Comparison of ENCODE assay signal across 9 mouse cellular contexts in the genomic region with DNA sequence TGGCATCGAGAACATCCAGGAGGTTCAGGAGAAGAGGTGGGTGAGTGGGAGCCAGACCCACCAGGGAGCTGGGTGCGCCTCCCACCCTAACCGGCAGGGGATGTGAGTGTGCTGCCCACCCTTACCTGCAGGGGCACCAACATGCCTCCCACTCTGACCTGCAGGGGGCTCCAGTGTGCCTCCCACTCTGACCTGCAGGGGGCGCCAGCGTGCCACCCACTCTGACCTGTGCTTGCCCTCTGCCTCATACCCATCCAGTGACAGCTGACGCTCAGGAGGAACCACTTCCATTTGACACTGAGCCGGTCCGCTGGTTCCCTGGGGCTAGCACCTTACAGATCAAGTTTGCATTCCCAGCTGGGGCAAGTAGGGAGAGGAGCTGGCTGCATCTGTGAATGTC.
DNase-seq lines count a peak whose midpoint lies in the region; ATAC-seq and TF ChIP-seq lines count a peak whose summit lies in the region.
"Had no signal": no experiment of that assay in that cellular context is flagged by ENCODE, and none has a peak within 500 bp of the region (broad histone marks: within the 10 kb centered on the region; RNA-seq: fewer than 3 reads in every experiment).

No protein-coding gene starts in this region.

- no peak overlapping the region for H3K9ac ChIP-seq in forebrain, postnatal 0 days
- H3K9ac ChIP-seq in forebrain, embryonic 16.5 days (replicated peaks; ENCODE audit: low read depth, low read length): no peak overlapping the region
- no peak overlapping the region for H3K9ac ChIP-seq in kidney, postnatal 0 days (ENCODE audit: low read depth, low read length)
- H3K9ac ChIP-seq: limb, embryonic 12.5 days had no signal

- no peaks in the 10 kb centered on the region for H3K27me3 ChIP-seq in forebrain, postnatal 0 days (ENCODE audit: insufficient read depth, low read length)
- peaks cover 3% of the 10 kb centered on the region; the same call in 1 of the 2 replicates for H3K27me3 ChIP-seq in forebrain, embryonic 16.5 days (replicated peaks; ENCODE audit: control insufficient read depth, insufficient read depth, low read length)
- peaks cover 15% of the 10 kb centered on the region; the same call in 1 of the 2 replicates for H3K27me3 ChIP-seq in kidney, postnatal 0 days (ENCODE audit: insufficient read depth, low read length)
- peaks cover 94% of the 10 kb centered on the region for H3K27me3 ChIP-seq in megakaryocyte, embryonic 14.5 days (replicated peaks)

- no peak overlapping the region for H3K4me3 ChIP-seq in forebrain, postnatal 0 days (ENCODE audit: low read depth, low read length)
- H3K4me3 ChIP-seq in forebrain, embryonic 16.5 days (replicated peaks; ENCODE audit: low read length): no peak overlapping the region
- H3K4me3 ChIP-seq in kidney, postnatal 0 days (replicated peaks; ENCODE audit: low read depth, low read length): no peak overlapping the region
- peak overlapping the region; percentile 0 for H3K4me3 ChIP-seq in megakaryocyte, embryonic 14.5 days (replicated peaks)

- TF ChIP-seq CTCF in forebrain, postnatal 0 days (IDR thresholded peaks at IDR 0.05; ENCODE audit: low read depth): peak; percentile 93
- peak; percentile 95 for TF ChIP-seq CTCF in kidney, postnatal 0 days (IDR thresholded peaks at IDR 0.05; ENCODE audit: low read depth)

- no peak for ATAC-seq in forebrain, postnatal 0 days
- no peak for ATAC-seq in forebrain, embryonic 16.5 days
- ATAC-seq in kidney, postnatal 0 days (replicated peaks; ENCODE audit: low FRiP score, low read depth): no peak

- no peak overlapping the region for H3K4me2 ChIP-seq in forebrain, postnatal 0 days (ENCODE audit: low read depth)
- H3K4me2 ChIP-seq in forebrain, embryonic 16.5 days (ENCODE audit: low read length): no peak overlapping the region
- no peak overlapping the region for H3K4me2 ChIP-seq in kidney, postnatal 0 days (ENCODE audit: low read length)

- peaks cover 9% of the 10 kb centered on the region; the same call in 1 of the 2 replicates for H3K36me3 ChIP-seq in forebrain, postnatal 0 days (ENCODE audit: insufficient read depth)
- no peaks in the 10 kb centered on the region for H3K36me3 ChIP-seq in forebrain, embryonic 16.5 days (ENCODE audit: control insufficient read depth, insufficient read depth)
- H3K36me3 ChIP-seq in kidney, postnatal 0 days (ENCODE audit: insufficient read depth, low read length): no peaks in the 10 kb centered on the region
- no peaks in the 10 kb centered on the region for H3K36me3 ChIP-seq in megakaryocyte, embryonic 14.5 days (replicated peaks; ENCODE audit: low read length)
- H3K36me3 ChIP-seq: limb, embryonic 12.5 days had no signal

- 66% methylated on average over 8 of the region's 8 CpGs for WGBS in forebrain, postnatal 0 days
- WGBS in forebrain, embryonic 16.5 days: 50% methylated on average over 8 of the region's 8 CpGs
- WGBS in kidney, postnatal 0 days: 47% methylated on average over 8 of the region's 8 CpGs

- no peaks in the 10 kb centered on the region for H3K9me3 ChIP-seq in forebrain, postnatal 0 days (ENCODE audit: low read length)
- no peaks in the 10 kb centered on the region for H3K9me3 ChIP-seq in forebrain, embryonic 16.5 days (ENCODE audit: control insufficient read depth, low read length)
- H3K9me3 ChIP-seq in kidney, postnatal 0 days (replicated peaks; ENCODE audit: low read length): no peaks in the 10 kb centered on the region
- H3K9me3 ChIP-seq in megakaryocyte, embryonic 14.5 days: no peaks in the 10 kb centered on the region
- H3K9me3 ChIP-seq: limb, embryonic 12.5 days had no signal

- H3K27ac ChIP-seq in forebrain, postnatal 0 days (ENCODE audit: low read depth, low read length): no peak overlapping the region
- no peak overlapping the region for H3K27ac ChIP-seq in forebrain, embryonic 16.5 days (ENCODE audit: low read length)
- H3K27ac ChIP-seq in kidney, postnatal 0 days: no peak overlapping the region
- H3K27ac ChIP-seq: limb, embryonic 12.5 days had no signal

- peaks cover 11% of the 10 kb centered on the region; the same call in 1 of the 2 replicates for H3K4me1 ChIP-seq in forebrain, postnatal 0 days (ENCODE audit: insufficient read depth)
- H3K4me1 ChIP-seq in forebrain, embryonic 16.5 days (replicated peaks; ENCODE audit: control insufficient read depth, insufficient read depth, low read length): peaks cover 33% of the 10 kb centered on the region
- H3K4me1 ChIP-seq in kidney, postnatal 0 days (replicated peaks; ENCODE audit: insufficient read depth, low read length): no peaks in the 10 kb centered on the region; the same call in 1 of the 2 replicates
- H3K4me1 ChIP-seq in megakaryocyte, embryonic 14.5 days: peaks cover 32% of the 10 kb centered on the region

- DNase-seq in forebrain, postnatal 0 days: no peak
- DNase-seq in 3134 (ENCODE audit: extremely low read depth, insufficient read length, low spot score): peak; percentile 55
- peak; percentile 88 for DNase-seq in adrenal gland, postnatal 14 days
- DNase-seq in gastrocnemius, adult 18-20 months (ENCODE audit: low spot score): peak; percentile 87
- DNase-seq in kidney, postnatal 0 days (ENCODE audit: low spot score): peak; percentile 39
- DNase-seq in thymus, postnatal 10 days (ENCODE audit: low spot score in 2 of 2): peak; percentile 45 to 74
